In genomic region chrX:47330969-47331368, GRCm38 (mm10) we compare ENCODE assay signal across 25 mouse cellular contexts.
"Had no signal": no experiment of that assay in that cellular context is flagged by ENCODE, and none has a peak within 500 bp of the region (broad histone marks: within the 10 kb centered on the region; RNA-seq: fewer than 3 reads in every experiment).

No protein-coding gene starts in this region.

- H3K9ac ChIP-seq: heart, embryonic 13.5 days; heart, embryonic 15.5 days; hindbrain, embryonic 12.5 days; hindbrain, embryonic 14.5 days; kidney, embryonic 15.5 days; limb, embryonic 13.5 days; limb, embryonic 15.5 days had no signal

- H3K27ac ChIP-seq: heart, adult 2 months; heart, embryonic 13.5 days; heart, embryonic 15.5 days; hindbrain, embryonic 12.5 days; hindbrain, embryonic 14.5 days; kidney, embryonic 15.5 days; kidney, postnatal 0 days; limb, embryonic 13.5 days; limb, embryonic 15.5 days had no signal

- H3K4me1 ChIP-seq: heart, embryonic 13.5 days; heart, embryonic 15.5 days; hindbrain, embryonic 12.5 days; kidney, embryonic 15.5 days; limb, embryonic 13.5 days; limb, embryonic 15.5 days had no signal

- H3K9me3 ChIP-seq: heart, embryonic 13.5 days; heart, embryonic 15.5 days; hindbrain, embryonic 12.5 days; kidney, embryonic 15.5 days; limb, embryonic 13.5 days; limb, embryonic 15.5 days had no signal

- ATAC-seq: hindbrain, embryonic 16.5 days; intestine, embryonic 16.5 days had no signal

- DNase-seq: gastrocnemius, postnatal 14 days; gastrocnemius, postnatal 36 days; heart, adult 11 months; heart, adult 2 months; heart, postnatal 14 days; heart, postnatal 36 days; kidney, adult 11 months; kidney, adult 2 months; kidney, adult 9 months; kidney, postnatal 14 days; kidney, postnatal 36 days; layer of hippocampus, adult 9-11 months; layer of hippocampus, postnatal 36 days; left cerebral cortex, postnatal 4 days had no signal

- H3K27me3 ChIP-seq: heart, embryonic 13.5 days; heart, embryonic 15.5 days; hindbrain, embryonic 12.5 days; kidney, embryonic 15.5 days; limb, embryonic 13.5 days; limb, embryonic 15.5 days had no signal

- H3K4me2 ChIP-seq: heart, embryonic 11.5 days; heart, embryonic 13.5 days; heart, embryonic 15.5 days; hindbrain, embryonic 12.5 days; hindbrain, embryonic 14.5 days; kidney, embryonic 15.5 days; limb, embryonic 13.5 days; limb, embryonic 15.5 days had no signal

- H3K36me3 ChIP-seq: heart, embryonic 13.5 days; heart, embryonic 15.5 days; hindbrain, embryonic 12.5 days; kidney, embryonic 15.5 days; limb, embryonic 13.5 days; limb, embryonic 15.5 days had no signal

- H3K4me3 ChIP-seq: heart, adult 2 months; heart, embryonic 13.5 days; heart, embryonic 15.5 days; hindbrain, embryonic 12.5 days; kidney, embryonic 15.5 days; limb, embryonic 13.5 days; limb, embryonic 15.5 days had no signal
